Mouse (Mus musculus) erythroblast, embryonic 14.5 days (primary cell): Measurements from ENCODE around the gene Pycr1.

Experiments used
- GATA1 ChIP-seq: IDR thresholded peaks from 2 replicates; pipeline ENCODE4 v1.6.1; 2012; ENCODE audit warnings: low read length, inconsistent platforms, mixed read lengths
- TAL1 ChIP-seq: IDR thresholded peaks from 3 replicates; pipeline ENCODE4 v1.6.1; 2012; ENCODE audit warnings: low read length, inconsistent platforms, mixed read lengths

GRCm38 (mm10) chr11:120679909-120680308 lies 36.3 kb upstream of the Pycr1 start:
- TF ChIP-seq GATA1 (no peak), TAL1 (no peak)
